Mouse (Mus musculus): ENCODE results near the gene Slc9a3r1. TPM values are rescaled to one million over a fixed set of nuclear protein-coding genes. Genes with fewer than 3 reads are reported as not detected.
A peak's percentile ranks its signal among the peaks of the same experiment; 100 is the strongest.

Gene Slc9a3r1
- polyA plus RNA-seq, 1 experiment from 2014 or later = 24.6 TPM

DNA sequence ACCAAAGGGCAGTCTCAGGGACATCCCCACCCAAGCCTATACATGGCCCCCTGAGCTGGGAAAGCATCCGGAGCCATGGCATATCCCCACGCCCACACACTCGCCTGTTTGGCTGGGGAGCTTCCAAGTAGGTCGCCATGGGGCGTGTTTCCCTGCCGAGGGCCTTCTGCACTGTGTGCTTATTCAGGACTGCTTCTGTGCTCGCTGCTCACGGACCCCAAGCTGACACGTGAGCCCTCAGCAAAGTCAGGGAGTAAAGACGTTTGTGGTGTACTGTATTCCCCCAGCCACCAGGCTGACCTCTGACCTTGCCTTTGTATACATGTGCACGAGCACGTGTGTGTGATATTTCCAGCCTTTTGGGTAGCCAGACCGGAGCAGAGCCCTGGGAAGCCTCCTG is 49.0 kb downstream of the Slc9a3r1 start:
- Histone ChIP-seq H3K27me3 (0 out of 2 replicates have a peak, but pooled peaks cover 4% of the 10 kb centered on the region), H3K9ac (no peak overlapping the region), H3K27ac (no peak overlapping the region), H3K4me2 (no peak overlapping the region), H3K9me3 (replicated peaks) (no peaks in the 10 kb centered on the region), H3K4me1 (replicated peaks) (peaks cover 20% of the 10 kb centered on the region), H3K4me3 (no peak overlapping the region), H3K36me3 (no peaks in the 10 kb centered on the region)
- no peak for ATAC-seq (replicated peaks; ENCODE audit: insufficient number of reproducible peaks, insufficient read depth, low FRiP score, low read depth)
- WGBS = 62% methylated on average over 13 of the region's 13 CpGs

DNA sequence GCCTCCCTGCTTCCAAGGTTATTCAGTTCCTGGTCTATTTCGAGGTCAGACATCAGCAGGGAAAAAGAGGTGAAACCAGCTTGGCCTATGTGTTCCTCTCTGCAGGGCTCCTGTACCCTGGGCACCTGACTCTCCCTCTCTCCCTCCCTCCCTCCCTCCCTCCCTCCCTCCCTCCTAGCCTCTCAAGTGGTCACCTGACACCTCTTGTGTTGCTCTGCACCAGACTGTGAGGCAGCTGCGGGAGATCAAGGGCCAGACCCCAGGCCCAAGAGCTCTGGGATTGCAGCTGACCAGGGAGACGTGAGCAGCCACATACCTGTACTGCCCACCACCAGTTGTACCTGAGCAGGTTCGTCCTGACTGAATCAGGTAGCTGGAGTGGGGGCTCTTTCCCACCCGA is 52.0 kb downstream of the Slc9a3r1 start:
- no peak overlapping the region for H3K4me3 ChIP-seq
- no peaks in the 10 kb centered on the region for H3K9me3 ChIP-seq (replicated peaks)
- peak overlapping the region; percentile 59 for H3K27ac ChIP-seq
- no peaks in the 10 kb centered on the region for H3K36me3 ChIP-seq
- H3K9ac ChIP-seq = no peak overlapping the region; the same call in 1 of the 2 replicates
- WGBS = 40% methylated on average over 5 of the region's 5 CpGs
- ATAC-seq (replicated peaks; ENCODE audit: insufficient number of reproducible peaks, insufficient read depth, low FRiP score, low read depth) = peak; percentile 68
- peaks cover 44% of the 10 kb centered on the region for H3K4me1 ChIP-seq (replicated peaks)
- H3K27me3 ChIP-seq = no peaks in the 10 kb centered on the region
- H3K4me2 ChIP-seq = no peak overlapping the region

DNA sequence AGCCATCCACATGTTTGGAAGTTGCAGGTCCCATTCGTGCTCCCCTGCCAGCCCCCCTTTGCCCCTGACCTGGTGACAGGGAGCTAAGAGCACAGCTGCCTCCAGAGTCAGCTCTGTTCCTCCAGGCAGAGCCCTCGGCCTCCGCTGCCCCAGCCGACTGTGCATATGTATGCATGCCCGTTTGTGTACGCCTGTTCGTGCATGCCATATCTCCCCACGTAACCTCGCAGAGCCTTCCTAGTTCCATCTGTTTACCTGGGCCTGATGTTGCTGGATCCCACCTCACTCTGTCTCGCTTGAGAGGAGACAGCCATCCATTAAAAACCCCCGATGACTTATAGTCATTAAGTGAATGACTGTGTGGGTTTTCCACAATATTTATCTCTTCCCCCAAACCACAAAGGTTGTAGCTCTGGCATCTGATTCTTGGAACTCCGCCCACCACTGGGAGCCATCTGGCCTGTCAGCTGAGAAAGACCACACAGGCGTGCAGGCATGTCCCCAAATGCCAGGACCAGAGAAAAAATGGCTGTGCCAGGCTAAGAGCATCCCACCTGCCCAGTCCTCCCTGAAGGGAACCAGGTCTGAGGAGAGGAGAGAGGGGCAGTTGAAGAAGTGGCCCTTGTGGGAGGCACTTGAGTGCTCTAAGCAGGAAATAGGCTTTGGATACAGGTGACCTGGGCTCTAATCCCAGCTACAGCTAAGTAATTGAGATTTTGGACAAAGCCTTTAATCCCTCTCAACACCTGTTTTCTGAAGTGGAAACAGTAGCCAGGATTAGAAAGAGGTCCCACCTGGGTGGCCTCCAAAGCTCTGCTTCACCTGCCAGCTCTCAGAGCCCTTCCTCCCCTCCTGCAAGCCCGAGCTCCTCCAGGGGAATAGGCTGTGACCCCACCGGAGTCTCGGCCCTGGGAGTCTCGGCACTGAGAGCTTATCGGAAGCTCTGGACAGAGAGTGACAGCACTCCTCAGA is 54.6 kb downstream of the Slc9a3r1 start:
- WGBS = 57% methylated on average over 18 of the region's 18 CpGs
- Histone ChIP-seq H3K4me3 (no peak overlapping the region), H3K9ac (no peak overlapping the region)

DNA sequence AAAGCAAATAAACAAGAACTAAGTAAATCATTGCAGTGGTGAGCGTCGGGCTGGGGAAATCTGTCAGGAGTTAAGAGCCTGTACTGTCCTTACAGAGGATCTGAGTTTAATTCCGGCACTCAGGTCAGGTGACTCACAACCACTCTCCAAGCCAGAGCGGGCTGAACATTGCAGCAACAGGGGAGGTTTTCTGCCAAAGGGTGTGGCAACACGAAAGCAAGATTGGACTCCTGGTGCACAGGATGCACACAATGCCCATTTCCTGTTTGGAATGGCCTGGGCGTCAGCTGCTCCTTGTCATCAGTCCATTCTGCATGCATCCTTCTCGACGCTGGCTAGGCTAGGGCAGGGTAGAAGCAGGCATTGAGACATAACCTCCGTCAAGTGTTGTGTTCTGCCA is 56.1 kb downstream of the Slc9a3r1 start:
- Histone ChIP-seq H3K27me3 (no peaks in the 10 kb centered on the region), H3K4me2 (no peak overlapping the region), H3K4me1 (replicated peaks) (peaks cover 72% of the 10 kb centered on the region), H3K27ac (peak overlapping the region; percentile 62), H3K9me3 (replicated peaks) (no peaks in the 10 kb centered on the region), H3K4me3 (no peak overlapping the region), H3K36me3 (no peaks in the 10 kb centered on the region), H3K9ac (no peak overlapping the region)
- ATAC-seq (replicated peaks; ENCODE audit: insufficient number of reproducible peaks, insufficient read depth, low FRiP score, low read depth) = peak; percentile 19
- WGBS = 22% methylated on average over 9 of the region's 9 CpGs

More for the DNA sequence above, 54.6 kb downstream of the Slc9a3r1 start:
- H3K36me3 ChIP-seq = no peaks in the 10 kb centered on the region
- H3K27me3 ChIP-seq = no peaks in the 10 kb centered on the region
- peaks cover 57% of the 10 kb centered on the region for H3K4me1 ChIP-seq (replicated peaks)
- H3K27ac ChIP-seq = 0 out of 2 replicates have a peak overlapping the region, but pooled peaks have one; percentile 24
- H3K9me3 ChIP-seq (replicated peaks) = no peaks in the 10 kb centered on the region
- ATAC-seq (replicated peaks; ENCODE audit: insufficient number of reproducible peaks, insufficient read depth, low FRiP score, low read depth) = no peak
- no peak overlapping the region for H3K4me2 ChIP-seq

DNA sequence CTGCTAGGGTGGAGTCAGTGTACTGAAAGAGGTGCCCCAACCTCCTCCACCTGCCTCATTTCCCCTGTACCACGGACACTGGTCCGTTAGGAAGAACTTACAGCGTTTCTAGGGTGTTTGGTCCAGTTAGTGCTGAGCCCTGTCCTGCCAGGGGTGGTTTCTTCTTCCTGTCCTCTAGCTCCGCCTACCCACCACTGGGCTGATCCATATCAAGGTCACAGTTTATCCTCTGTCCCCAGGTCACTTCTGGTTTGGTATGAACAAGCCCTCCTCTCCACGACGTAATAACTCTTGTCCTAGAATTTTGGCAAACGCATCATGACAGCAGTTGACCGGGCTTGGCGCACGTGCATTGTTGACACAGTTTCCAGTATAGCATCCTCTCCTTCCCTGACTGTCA is 56.5 kb downstream of the Slc9a3r1 start:
- H3K27ac ChIP-seq = peak overlapping the region; percentile 62
- no peak for ATAC-seq (replicated peaks; ENCODE audit: insufficient number of reproducible peaks, insufficient read depth, low FRiP score, low read depth)
- no peaks in the 10 kb centered on the region for H3K9me3 ChIP-seq (replicated peaks)
- no peak overlapping the region for H3K4me2 ChIP-seq
- H3K4me1 ChIP-seq (replicated peaks) = peaks cover 73% of the 10 kb centered on the region
- no peak overlapping the region for H3K4me3 ChIP-seq
- H3K27me3 ChIP-seq = no peaks in the 10 kb centered on the region
- WGBS = 84% methylated on average over 10 of the region's 10 CpGs
- H3K9ac ChIP-seq = no peak overlapping the region
- H3K36me3 ChIP-seq = no peaks in the 10 kb centered on the region

DNA sequence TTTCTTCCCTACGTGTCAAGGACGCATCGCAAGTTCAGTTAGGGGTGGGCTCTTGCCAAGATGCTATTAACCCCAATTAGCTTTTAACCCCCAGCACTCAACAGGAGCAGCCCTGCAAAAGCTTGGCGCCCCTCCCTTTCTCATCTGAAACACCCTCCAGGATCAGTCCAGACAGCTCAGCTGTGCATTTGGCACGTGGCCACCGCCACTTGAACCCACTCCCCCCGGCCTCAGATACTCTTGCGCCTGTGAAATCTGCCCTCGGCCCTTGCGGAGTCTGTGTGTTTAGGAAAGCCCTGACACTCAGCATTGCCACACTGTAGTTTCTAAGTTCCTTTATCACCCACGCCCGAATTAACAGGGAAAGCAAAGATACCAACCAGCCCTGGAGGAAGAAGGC is 58.9 kb downstream of the Slc9a3r1 start:
- Histone ChIP-seq H3K4me3 (0 out of 2 replicates have a peak overlapping the region, but pooled peaks have one; percentile 1), H3K4me2 (peak overlapping the region; percentile 48), H3K4me1 (replicated peaks) (peaks cover 78% of the 10 kb centered on the region), H3K27me3 (no peaks in the 10 kb centered on the region), H3K9me3 (replicated peaks) (no peaks in the 10 kb centered on the region), H3K27ac (peak overlapping the region; percentile 78), H3K36me3 (no peaks in the 10 kb centered on the region), H3K9ac (no peak overlapping the region)
- ATAC-seq (replicated peaks; ENCODE audit: insufficient number of reproducible peaks, insufficient read depth, low FRiP score, low read depth) = peak; percentile 51; the same call in 1 of the 2 replicates
- 20% methylated on average over 12 of the region's 12 CpGs for WGBS

DNA sequence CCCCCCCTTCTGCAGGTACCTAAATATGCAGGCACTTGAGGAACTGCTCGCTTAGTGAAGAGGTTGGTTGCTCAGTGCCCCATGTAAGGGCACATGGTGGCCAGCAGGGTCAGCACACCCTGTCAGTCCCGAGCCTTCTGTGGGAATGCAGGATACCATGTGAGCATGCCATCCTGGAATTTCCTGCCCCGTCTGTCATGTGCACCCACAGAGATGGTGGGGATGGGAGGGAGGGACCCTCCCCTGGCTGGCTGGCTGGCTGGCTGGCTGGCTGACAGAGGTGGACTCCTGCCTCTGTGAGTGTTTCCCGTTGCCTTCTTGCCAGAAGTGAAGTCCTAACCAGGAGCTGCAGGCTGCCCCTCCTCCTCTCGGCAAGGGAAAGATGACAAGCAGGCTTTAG is 59.4 kb downstream of the Slc9a3r1 start:
- H3K4me3 ChIP-seq = no peak overlapping the region
- H3K27ac ChIP-seq = peak overlapping the region; percentile 78
- no peak overlapping the region for H3K9ac ChIP-seq
- peak; percentile 29; the same call in 1 of the 2 replicates for ATAC-seq (replicated peaks; ENCODE audit: insufficient number of reproducible peaks, insufficient read depth, low FRiP score, low read depth)
- H3K36me3 ChIP-seq = no peaks in the 10 kb centered on the region
- H3K9me3 ChIP-seq (replicated peaks) = no peaks in the 10 kb centered on the region
- H3K4me2 ChIP-seq = peak overlapping the region; percentile 48
- H3K27me3 ChIP-seq = no peaks in the 10 kb centered on the region
- peaks cover 78% of the 10 kb centered on the region for H3K4me1 ChIP-seq (replicated peaks)
- WGBS = 4% methylated on average over 5 of the region's 5 CpGs

DNA sequence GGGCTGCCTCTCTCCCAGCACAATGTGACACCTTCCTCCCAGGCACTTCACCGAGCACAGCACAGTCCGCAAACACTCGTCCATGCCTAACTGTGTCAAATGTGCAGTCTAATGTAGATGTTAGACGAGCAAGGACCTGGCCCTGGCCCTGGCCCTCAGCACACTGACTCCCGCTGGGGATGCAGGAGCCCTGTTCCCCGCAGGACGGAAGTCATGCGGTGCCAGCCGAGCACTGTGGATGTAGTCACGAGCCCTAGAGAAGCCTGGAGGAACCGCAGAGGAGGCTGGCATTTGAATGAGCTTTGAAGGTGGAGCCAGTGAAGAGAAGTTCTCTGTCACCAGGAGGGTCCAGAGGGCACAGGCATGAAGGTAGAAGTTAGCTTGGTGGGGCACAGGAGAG is 60.3 kb downstream of the Slc9a3r1 start:
- Histone ChIP-seq H3K4me3 (no peak overlapping the region), H3K27me3 (no peaks in the 10 kb centered on the region), H3K9ac (no peak overlapping the region), H3K4me1 (replicated peaks) (peaks cover 78% of the 10 kb centered on the region), H3K27ac (peak overlapping the region; percentile 78), H3K36me3 (no peaks in the 10 kb centered on the region), H3K4me2 (no peak overlapping the region), H3K9me3 (replicated peaks) (no peaks in the 10 kb centered on the region)
- 42% methylated on average over 11 of the region's 11 CpGs for WGBS
- no peak for ATAC-seq (replicated peaks; ENCODE audit: insufficient number of reproducible peaks, insufficient read depth, low FRiP score, low read depth)

DNA sequence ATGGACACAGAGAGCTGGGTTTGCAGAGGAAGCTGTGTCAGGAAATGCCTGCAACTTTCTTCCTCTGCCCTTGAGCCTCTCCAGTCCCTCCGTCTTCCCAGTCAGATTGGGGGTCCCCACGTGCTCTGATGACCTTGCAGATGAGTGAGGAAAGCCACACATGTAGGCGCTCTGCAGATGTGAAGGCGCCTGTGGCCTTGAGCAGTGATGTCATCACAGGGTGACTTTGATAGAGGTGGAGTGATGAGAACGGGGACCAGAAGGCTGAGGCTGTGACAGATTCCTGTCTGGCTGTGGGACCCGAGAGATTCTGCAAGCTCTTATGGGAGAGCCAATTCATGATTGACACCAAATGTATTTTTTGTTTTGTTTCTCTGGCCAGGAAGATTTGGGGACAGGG is 60.7 kb downstream of the Slc9a3r1 start:
- Histone ChIP-seq H3K27me3 (no peaks in the 10 kb centered on the region), H3K36me3 (no peaks in the 10 kb centered on the region), H3K4me2 (no peak overlapping the region), H3K27ac (peak overlapping the region; percentile 78), H3K9ac (no peak overlapping the region), H3K4me1 (replicated peaks) (peaks cover 78% of the 10 kb centered on the region), H3K9me3 (replicated peaks) (no peaks in the 10 kb centered on the region), H3K4me3 (no peak overlapping the region)
- ATAC-seq (replicated peaks; ENCODE audit: insufficient number of reproducible peaks, insufficient read depth, low FRiP score, low read depth) = no peak
- WGBS = 15% methylated on average over 6 of the region's 6 CpGs

DNA sequence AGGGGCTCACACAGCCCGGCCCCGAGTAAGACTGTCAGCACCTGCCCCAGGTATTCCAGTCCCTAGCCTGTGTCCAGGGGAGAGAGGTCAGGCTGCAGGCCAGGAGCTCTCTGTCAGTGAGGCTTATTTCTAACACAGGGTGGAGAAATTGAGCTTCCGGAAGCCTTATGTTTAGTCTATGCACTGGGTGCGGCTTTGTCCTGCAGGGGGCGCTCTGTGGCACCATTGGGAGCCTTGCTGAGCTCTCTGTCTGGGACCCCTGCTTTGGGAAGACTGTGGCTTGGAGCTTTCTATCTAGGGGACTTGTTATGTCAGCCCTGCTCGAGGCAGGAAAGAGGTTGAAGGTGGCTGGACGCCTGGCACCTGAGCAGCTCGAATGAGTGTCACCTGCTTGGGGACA is 61.7 kb downstream of the Slc9a3r1 start:
- peaks cover 78% of the 10 kb centered on the region for H3K4me1 ChIP-seq (replicated peaks)
- no peak overlapping the region for H3K27ac ChIP-seq
- H3K4me2 ChIP-seq = no peak overlapping the region
- ATAC-seq (replicated peaks; ENCODE audit: insufficient number of reproducible peaks, insufficient read depth, low FRiP score, low read depth) = no peak
- H3K9me3 ChIP-seq (replicated peaks) = no peaks in the 10 kb centered on the region
- no peak overlapping the region for H3K9ac ChIP-seq
- no peaks in the 10 kb centered on the region for H3K36me3 ChIP-seq
- H3K4me3 ChIP-seq = no peak overlapping the region
- WGBS = 45% methylated on average over 8 of the region's 8 CpGs
- H3K27me3 ChIP-seq = no peaks in the 10 kb centered on the region

DNA sequence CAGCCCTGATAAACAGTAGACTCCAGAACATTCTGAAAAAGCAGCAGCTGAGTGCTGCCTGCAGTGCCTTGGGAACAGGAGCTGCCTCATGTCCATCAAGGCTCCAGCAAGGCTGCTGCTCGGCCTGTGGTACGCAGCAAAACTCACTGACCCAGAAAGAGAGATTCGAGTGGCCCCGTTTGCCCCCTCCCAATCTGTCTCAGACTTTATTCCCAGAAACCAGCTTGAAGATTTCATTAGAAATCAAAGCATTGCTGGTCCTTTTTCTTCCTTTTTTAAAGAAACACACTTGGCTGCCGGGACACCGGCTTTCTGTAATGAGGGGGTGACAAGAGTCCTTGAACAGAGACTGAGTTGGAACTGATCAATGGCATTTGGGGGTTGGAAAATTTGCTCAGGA is 62.2 kb downstream of the Slc9a3r1 start:
- no peak overlapping the region for H3K9ac ChIP-seq
- H3K9me3 ChIP-seq (replicated peaks) = no peaks in the 10 kb centered on the region
- no peak overlapping the region for H3K4me2 ChIP-seq
- H3K27me3 ChIP-seq = no peaks in the 10 kb centered on the region
- ATAC-seq (replicated peaks; ENCODE audit: insufficient number of reproducible peaks, insufficient read depth, low FRiP score, low read depth) = no peak
- H3K4me1 ChIP-seq (replicated peaks) = peaks cover 82% of the 10 kb centered on the region
- 73% methylated on average over 6 of the region's 6 CpGs for WGBS
- no peak overlapping the region for H3K27ac ChIP-seq
- no peaks in the 10 kb centered on the region for H3K36me3 ChIP-seq
- H3K4me3 ChIP-seq = no peak overlapping the region
